Mouse (Mus musculus) heart, postnatal 4 days (tissue): ENCODE data around the gene Olfr1086. TPM values are rescaled to one million over a fixed set of nuclear protein-coding genes. Genes with fewer than 3 reads are reported as not detected.
"Not testable (repeated sequence)": the region's sequence is repeated elsewhere in the genome, so short reads cannot be mapped to it uniquely, and the experiment has no call there.

Source experiments
- DNase-seq: peaks from one replicate; pipeline ENCODE4 v3.0.0; 2021
- total RNA-seq, 2 experiments: library from RNA; stranded (reverse); gene quantifications; 2 replicates each; pipeline ENCODE4 v1.2.3; 2021

Gene Olfr1086
- not detected for total RNA-seq

DNA sequence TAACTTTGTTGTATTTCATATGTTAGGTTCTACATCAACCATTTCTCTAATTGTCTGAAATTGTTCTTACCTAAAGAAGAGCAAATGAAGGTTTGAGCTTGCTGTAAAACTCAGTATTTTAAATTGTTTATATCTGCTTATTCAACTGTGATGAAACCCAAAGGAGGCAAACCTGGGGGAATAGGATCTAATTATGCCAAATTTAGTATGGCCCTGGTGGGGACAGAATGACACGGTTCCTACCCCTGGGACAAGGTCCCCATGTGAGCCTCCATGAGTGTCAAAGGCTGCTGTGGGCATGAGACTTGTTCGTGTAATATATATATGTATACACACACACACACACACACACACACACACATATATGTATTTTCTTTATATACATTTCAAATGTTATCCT, at the start of gene Olfr1086:
Gene Olfr1086, minus strand, starts transcription at position 101 of the 400 bp plus-strand sequence.
- no peak for DNase-seq

DNA sequence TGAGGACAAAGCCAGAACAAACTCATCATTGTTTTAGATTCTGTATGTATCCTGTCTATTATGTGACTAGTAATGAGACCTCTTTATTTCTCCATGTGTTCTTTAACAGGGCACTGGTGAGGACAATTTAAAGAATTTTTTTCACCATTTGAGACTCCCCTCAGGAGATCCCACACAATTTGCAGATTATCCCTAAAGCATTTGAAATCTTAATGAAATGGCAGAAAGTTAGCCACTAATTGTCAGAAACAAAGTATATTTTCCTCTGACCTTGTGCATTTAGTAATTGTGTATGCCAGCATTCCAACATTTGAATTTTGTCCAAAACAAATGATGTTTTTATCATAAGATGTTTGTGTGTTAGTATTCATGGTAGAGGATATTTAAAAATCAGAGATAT, 18.4 kb upstream of the Olfr1086 start, which contains the start of gene Olfr1087:
Gene Olfr1087, minus strand, starts transcription at position 101 of the 400 bp plus-strand sequence.
- DNase-seq, result no peak

DNA sequence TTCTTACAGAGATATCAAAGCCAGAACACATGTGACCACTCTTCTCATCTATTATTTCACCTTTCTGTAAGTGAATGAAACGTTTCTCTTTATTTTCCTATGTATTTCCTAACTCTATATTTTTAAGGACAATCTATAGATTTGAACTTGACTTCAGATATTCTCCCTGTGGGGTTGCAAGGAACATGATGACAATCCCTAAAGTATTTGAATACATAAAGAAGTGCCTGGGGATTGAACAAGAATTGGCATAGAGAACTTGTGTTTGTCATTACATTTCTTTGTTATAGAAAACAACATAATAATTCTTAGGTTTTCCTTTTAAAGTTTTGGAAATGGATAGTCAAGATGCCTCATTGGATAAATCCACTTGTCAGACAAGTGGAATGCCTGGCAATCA, 18.0 kb downstream of the Olfr1086 start, which contains the start of gene Olfr1085:
Gene Olfr1085, minus strand, starts transcription at position 101 of the 400 bp plus-strand sequence.
- no peak for DNase-seq

DNA sequence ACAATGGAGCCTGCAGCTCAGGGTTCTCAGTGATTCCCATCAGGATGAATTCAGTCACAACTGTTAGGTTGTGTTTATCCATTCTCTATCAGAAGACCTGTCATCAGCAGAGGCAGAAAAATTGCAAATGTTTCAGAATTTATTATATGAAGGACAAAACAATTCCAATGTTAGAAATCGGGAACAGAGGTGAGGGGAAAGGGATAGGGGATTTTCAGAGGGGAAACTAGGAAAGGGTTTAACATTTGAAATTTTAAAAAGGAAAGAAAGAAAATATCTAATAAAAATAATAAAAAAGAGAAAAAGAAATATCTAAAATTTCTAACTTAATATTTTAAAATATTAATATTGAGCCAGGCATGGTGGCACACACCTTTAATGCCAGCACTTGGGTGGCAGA, 40.3 kb downstream of the Olfr1086 start, which contains the start of gene Olfr1084:
Gene Olfr1084, minus strand, starts transcription at position 101 of the 400 bp plus-strand sequence.
- not testable (repeated sequence) for DNase-seq

Other genes starting within 250 kb of the Olfr1086 start
- not detected for gene Olfr1065, start 229.5 kb downstream of the Olfr1086 start, total RNA-seq
- gene Olfr1066, start 223.8 kb downstream of the Olfr1086 start, total RNA-seq, result not detected
- gene Olfr228, start 192.7 kb downstream of the Olfr1086 start, total RNA-seq, result not detected
- not detected for gene Olfr1076, start 171.6 kb downstream of the Olfr1086 start, total RNA-seq
- not detected for gene Olfr1079, start 137.6 kb downstream of the Olfr1086 start, total RNA-seq
- gene Olfr1080, start 121.9 kb downstream of the Olfr1086 start, total RNA-seq, result not detected
- not detected for gene Olfr1082, start 81.1 kb downstream of the Olfr1086 start, total RNA-seq
- gene Olfr1084, start 40.4 kb downstream of the Olfr1086 start, total RNA-seq, result not detected
- gene Olfr1085, start 18.1 kb downstream of the Olfr1086 start, total RNA-seq, result not detected
- gene Olfr1087, start 18.3 kb upstream of the Olfr1086 start, total RNA-seq, result not detected
- gene Olfr1089, start 53.6 kb upstream of the Olfr1086 start, total RNA-seq, result not detected
- gene Olfr1090, start 78.9 kb upstream of the Olfr1086 start, total RNA-seq, result not detected
- gene Olfr1093, start 102.4 kb upstream of the Olfr1086 start, total RNA-seq, result not detected
- gene Olfr141, start 129.9 kb upstream of the Olfr1086 start, total RNA-seq, result not detected
- not detected for gene Olfr1094, start 144.6 kb upstream of the Olfr1086 start, total RNA-seq
- gene Olfr1095, start 171.6 kb upstream of the Olfr1086 start, total RNA-seq, result not detected
- not detected for gene Gm13723, start 194.7 kb upstream of the Olfr1086 start, total RNA-seq
- not detected for gene Olfr1097, start 212.1 kb upstream of the Olfr1086 start, total RNA-seq
- not detected for gene Olfr1098, start 244.5 kb upstream of the Olfr1086 start, total RNA-seq